22 mouse cellular contexts compared by ENCODE assay signal in genomic region chr9:28617666-28618065, GRCm38 (mm10).
DNase-seq lines count a peak whose midpoint lies in the region; ATAC-seq and TF ChIP-seq lines count a peak whose summit lies in the region.
"Had no signal": no experiment of that assay in that cellular context is flagged by ENCODE, and none has a peak within 500 bp of the region (broad histone marks: within the 10 kb centered on the region; RNA-seq: fewer than 3 reads in every experiment).

No protein-coding gene starts in this region.

- no peaks in the 10 kb centered on the region for H3K27me3 ChIP-seq in kidney, adult 2 months (replicated peaks; ENCODE audit: control insufficient read depth, insufficient read depth, low read length)
- H3K27me3 ChIP-seq: embryonic facial prominence, embryonic 13.5 days; forebrain, embryonic 12.5 days; heart, embryonic 15.5 days; hindbrain, embryonic 15.5 days had no signal

- ATAC-seq in cerebellum, adult (ENCODE audit: insufficient number of reproducible peaks, low FRiP score, low TSS enrichment): peak; percentile 76; the same call in 1 of the 2 replicates
- ATAC-seq: CD4-positive, CD25-positive, alpha-beta regulatory T cell, adult 4 months; forebrain, embryonic 16.5 days; intestine, embryonic 16.5 days had no signal

- no peak for TF ChIP-seq CTCF in kidney, adult 2 months (conservative IDR thresholded peaks at IDR 0.05; ENCODE audit: insufficient read depth, insufficient read length, low read depth, low read length)

- intact Hi-C loops in heart, postnatal 25 days (cut with DNase I): no loop called here

- H3K36me3 ChIP-seq in kidney, adult 2 months (ENCODE audit: control insufficient read depth, insufficient read depth, low read length): no peaks in the 10 kb centered on the region
- H3K36me3 ChIP-seq: embryonic facial prominence, embryonic 13.5 days; forebrain, embryonic 12.5 days; G1E; heart, embryonic 15.5 days; hindbrain, embryonic 10.5 days; hindbrain, embryonic 15.5 days had no signal

- TF ChIP-seq POLR2A in kidney, adult 2 months (IDR thresholded peaks at IDR 0.05; ENCODE audit: low read depth, low read length): no peak

- no peak overlapping the region for H3K27ac ChIP-seq in kidney, adult 2 months (ENCODE audit: insufficient read depth, low read depth, low read length)
- H3K27ac ChIP-seq: embryonic facial prominence, embryonic 13.5 days; forebrain, embryonic 12.5 days; heart, adult 2 months; heart, embryonic 15.5 days; hindbrain, embryonic 10.5 days; hindbrain, embryonic 15.5 days had no signal

- WGBS in kidney, adult 2 months: 80% methylated on average over 1 of the region's 1 CpGs

- DNase-seq in cerebellum, postnatal 4 days (ENCODE audit: low spot score in 2 of 2): no peak
- peak; percentile 89 for DNase-seq in cerebellum, adult 11-12 months
- peak; percentile 97 for DNase-seq in cerebellum, adult 9-10 months
- peak; percentile 69 to 80 for DNase-seq in cerebellum, postnatal 25 days
- no peak for DNase-seq in kidney, adult 2 months
- no peak for DNase-seq in heart, postnatal 25 days (ENCODE audit: low spot score)
- no peak for DNase-seq in left cerebral cortex, adult 18-20 months (ENCODE audit: low spot score in 2 of 2)
- DNase-seq: adrenal gland, postnatal 10 days; B cell, adult 2 months; gastrocnemius, postnatal 14 days; heart, adult 2 months; heart, postnatal 14 days had no signal

- no peak overlapping the region for H3K4me3 ChIP-seq in kidney, adult 2 months (ENCODE audit: insufficient read depth, low read depth, low read length)
- H3K4me3 ChIP-seq: embryonic facial prominence, embryonic 13.5 days; forebrain, embryonic 12.5 days; heart, adult 2 months; heart, embryonic 15.5 days; hindbrain, embryonic 10.5 days; hindbrain, embryonic 15.5 days had no signal

- no peaks in the 10 kb centered on the region for H3K4me1 ChIP-seq in kidney, adult 2 months (ENCODE audit: control insufficient read depth, insufficient read depth, low read length)
- H3K4me1 ChIP-seq: forebrain, embryonic 12.5 days; hindbrain, embryonic 10.5 days; hindbrain, embryonic 15.5 days had no signal

Comparison
In these comparisons a context has a peak if more than half of its experiments do, and no peak if none do; other contexts are left out.
1. DNase-seq: peak in cerebellum, adult 11-12 months (single experiment), cerebellum, adult 9-10 months (single experiment) and cerebellum, postnatal 25 days (2 of 2); none in cerebellum, postnatal 4 days (0 of 2), kidney, adult 2 months (single experiment), heart, postnatal 25 days (single experiment) and left cerebral cortex, adult 18-20 months (0 of 2).